ENCODE assay signal across 26 mouse cellular contexts in genomic region chr13:45874196-45874595, GRCm38 (mm10).
DNase-seq lines count a peak whose midpoint lies in the region; TF ChIP-seq lines count a peak whose summit lies in the region.
"Had no signal": no experiment of that assay in that cellular context is flagged by ENCODE, and none has a peak within 500 bp of the region (broad histone marks: within the 10 kb centered on the region; RNA-seq: fewer than 3 reads in every experiment).

No protein-coding gene starts in this region.

- no peaks in the 10 kb centered on the region for H3K27me3 ChIP-seq in thymus, adult 2 months (ENCODE audit: control insufficient read depth, insufficient read depth, low read length)
- H3K27me3 ChIP-seq: embryonic facial prominence, embryonic 13.5 days; forebrain, embryonic 12.5 days; forebrain, embryonic 15.5 days; heart, embryonic 13.5 days; hindbrain, embryonic 12.5 days; hindbrain, embryonic 15.5 days; intestine, embryonic 15.5 days had no signal

- no peak for TF ChIP-seq POLR2A in thymus, adult 2 months (IDR thresholded peaks at IDR 0.05; ENCODE audit: control insufficient read depth, extremely low read depth, insufficient read depth, low read length, poor library complexity)

- TF ChIP-seq CTCF in thymus, adult 2 months (IDR thresholded peaks at IDR 0.05; ENCODE audit: borderline replicate concordance, control insufficient read depth, extremely low read depth, insufficient read depth, low read length, poor library complexity) = no peak

- WGBS in thymus, adult 2 months = 94% methylated on average over 4 of the region's 4 CpGs

- H3K27ac ChIP-seq in thymus, adult 2 months (ENCODE audit: control insufficient read depth, insufficient read depth, low read length) = peak overlapping the region; percentile 90
- H3K27ac ChIP-seq: embryonic facial prominence, embryonic 10.5 days; embryonic facial prominence, embryonic 13.5 days; forebrain, embryonic 12.5 days; forebrain, embryonic 15.5 days; heart, embryonic 10.5 days; heart, embryonic 13.5 days; hindbrain, embryonic 12.5 days; hindbrain, embryonic 15.5 days; intestine, embryonic 15.5 days had no signal

- peaks cover 41% of the 10 kb centered on the region for H3K4me1 ChIP-seq in thymus, adult 2 months (replicated peaks; ENCODE audit: control insufficient read depth, insufficient read depth, low read length)
- H3K4me1 ChIP-seq: forebrain, embryonic 12.5 days; forebrain, embryonic 15.5 days; heart, embryonic 13.5 days; hindbrain, embryonic 15.5 days had no signal

- H3K4me3 ChIP-seq in thymus, adult 2 months (ENCODE audit: control insufficient read depth, insufficient read depth, low read length) = no peak overlapping the region
- H3K4me3 ChIP-seq: embryonic facial prominence, embryonic 10.5 days; embryonic facial prominence, embryonic 13.5 days; erythroblast, embryonic 14.5 days; forebrain, embryonic 12.5 days; forebrain, embryonic 15.5 days; heart, embryonic 10.5 days; heart, embryonic 13.5 days; hindbrain, embryonic 12.5 days; hindbrain, embryonic 15.5 days; intestine, embryonic 15.5 days had no signal

- DNase-seq in adrenal gland, adult 8-10 months = peak; percentile 43
- no peak for DNase-seq in adrenal gland, adult 18-20 months (ENCODE audit: low spot score in 2 of 2)
- no peak for DNase-seq in thymus, adult 2 months
- DNase-seq in thymus, postnatal 10 days (ENCODE audit: low spot score in 2 of 2) = no peak
- peak; percentile 40 to 48 for DNase-seq in adrenal gland, postnatal 36 days
- DNase-seq in cerebellum, postnatal 14 days = no peak
- DNase-seq in frontal cortex, postnatal 10 days (ENCODE audit: low spot score in 2 of 2) = no peak
- DNase-seq: cerebellum, adult 11 months; cerebellum, adult 2 months; cerebellum, adult 9-11 months; cerebellum, postnatal 36 days; embryo, embryonic 11 days; gastrocnemius, postnatal 25 days; heart, postnatal 14 days; kidney, adult 11 months; kidney, adult 8-10 months had no signal

- no peaks in the 10 kb centered on the region for H3K36me3 ChIP-seq in thymus, adult 2 months (ENCODE audit: control insufficient read depth, insufficient read depth, low read length)
- H3K36me3 ChIP-seq: embryonic facial prominence, embryonic 10.5 days; forebrain, embryonic 12.5 days; forebrain, embryonic 15.5 days; heart, embryonic 10.5 days; hindbrain, embryonic 12.5 days; hindbrain, embryonic 15.5 days; intestine, embryonic 15.5 days had no signal

Comparison
In these comparisons a context has a peak if more than half of its experiments do, and no peak if none do; other contexts are left out.
1. DNase-seq: peak in adrenal gland, adult 8-10 months (single experiment) and adrenal gland, postnatal 36 days (2 of 2); none in adrenal gland, adult 18-20 months (0 of 2), thymus, adult 2 months (single experiment), thymus, postnatal 10 days (0 of 2), cerebellum, postnatal 14 days (0 of 2) and frontal cortex, postnatal 10 days (0 of 2).